Mouse (Mus musculus) ES-Bruce4 (cell line): Measurements from ENCODE around the gene Gucy2g. TPM values are rescaled to one million over a fixed set of nuclear protein-coding genes. Genes with fewer than 3 reads are reported as not detected.

ENCODE experiments used
- H3K27ac ChIP-seq: 2 replicates; pipeline ENCODE4 v1.5.1; 2012; ENCODE audit warnings: low read length, inconsistent platforms; ENCODE audit not compliant: insufficient read depth
- H3K27me3 ChIP-seq: 2 replicates; pipeline ENCODE4 v1.6.1; 2012; ENCODE audit warnings: mild to moderate bottlenecking, low read length, inconsistent platforms; ENCODE audit not compliant: control insufficient read depth, poor library complexity, insufficient read depth, severe bottlenecking
- H3K36me3 ChIP-seq: 2 replicates; pipeline ENCODE4 v1.6.1; 2012; ENCODE audit warnings: inconsistent platforms, mild to moderate bottlenecking, low read length, moderate library complexity; ENCODE audit not compliant: control insufficient read depth, poor library complexity, insufficient read depth, severe bottlenecking
- H3K4me1 ChIP-seq: one replicate; pipeline ENCODE4 v1.8.1; 2011; ENCODE audit warnings: low read length; ENCODE audit not compliant: control insufficient read depth, insufficient read depth
- H3K4me3 ChIP-seq: 2 replicates; pipeline ENCODE4 v1.5.1; 2011; ENCODE audit warnings: low read depth, mild to moderate bottlenecking, low read length
- H3K9ac ChIP-seq: 2 replicates; pipeline ENCODE4 v1.6.1; 2012; ENCODE audit warnings: low read depth, mild to moderate bottlenecking, inconsistent platforms; ENCODE audit not compliant: poor library complexity, severe bottlenecking
- H3K9me3 ChIP-seq: replicated peaks from 2 replicates; pipeline ENCODE4 v1.6.1; 2012; ENCODE audit warnings: mild to moderate bottlenecking, low read length, inconsistent platforms; ENCODE audit not compliant: control insufficient read depth, poor library complexity, insufficient read depth, severe bottlenecking
- CTCF ChIP-seq: IDR thresholded peaks from one replicate; pipeline ENCODE4 v1.8.1; 2011; ENCODE audit warnings: low read depth, low read length
- EP300 ChIP-seq: IDR thresholded peaks from 2 replicates; pipeline ENCODE4 v1.6.1; 2011; ENCODE audit warnings: low read depth, low read length; ENCODE audit not compliant: insufficient read depth
- POLR2A ChIP-seq: IDR thresholded peaks from one replicate; pipeline ENCODE4 v1.8.1; 2011; ENCODE audit warnings: low read length; ENCODE audit not compliant: insufficient read depth
- polyA plus RNA-seq: library from polyadenylated mRNA; stranded (reverse); fragments of >200 nt; gene quantifications from 2 replicates; pipeline ENCODE4 v1.2.4, GENCODE M21; 2011; ENCODE audit warnings: low read depth; ENCODE audit not compliant: missing spikeins, insufficient read depth, insufficient read length

Gene Gucy2g
- polyA plus RNA-seq, 1 experiment = 0.25 TPM

GRCm38 (mm10) chr19:55247563-55247962 is 6.5 kb upstream of the Gucy2g start:
- Histone ChIP-seq H3K27me3 (0 out of 2 replicates have a peak, but pooled peaks cover 2% of the 10 kb centered on the region), H3K4me3 (no peak overlapping the region), H3K27ac (no peak overlapping the region), H3K36me3 (no peaks in the 10 kb centered on the region), H3K9ac (no peak overlapping the region), H3K9me3 (peaks cover 3% of the 10 kb centered on the region), H3K4me1 (no peaks in the 10 kb centered on the region)
- no peak for TF ChIP-seq EP300
- no peak for TF ChIP-seq POLR2A
- TF ChIP-seq CTCF = no peak

- Histone ChIP-seq H3K9ac (no peak overlapping the region), H3K9me3 (no peaks in the 10 kb centered on the region), H3K27me3 (0 out of 2 replicates have a peak, but pooled peaks cover 2% of the 10 kb centered on the region), H3K4me3 (no peak overlapping the region), H3K27ac (no peak overlapping the region), H3K36me3 (no peaks in the 10 kb centered on the region), H3K4me1 (no peaks in the 10 kb centered on the region)
- peak; percentile 35 for TF ChIP-seq CTCF
- no peak for TF ChIP-seq POLR2A
- TF ChIP-seq EP300 = no peak
These were observed 3.8 kb upstream of the Gucy2g start for GRCm38 (mm10) chr19:55244791-55245231.

- H3K9ac ChIP-seq = no peak overlapping the region
- H3K36me3 ChIP-seq = no peaks in the 10 kb centered on the region
- no peak overlapping the region for H3K27ac ChIP-seq
- TF ChIP-seq EP300 (no peak), POLR2A (no peak), CTCF (no peak)
- H3K4me1 ChIP-seq = no peaks in the 10 kb centered on the region
- H3K9me3 ChIP-seq = no peaks in the 10 kb centered on the region
- no peak overlapping the region for H3K4me3 ChIP-seq
- 0 out of 2 replicates have a peak, but pooled peaks cover 2% of the 10 kb centered on the region for H3K27me3 ChIP-seq
These were observed 1.1 kb downstream of the Gucy2g start for GRCm38 (mm10) chr19:55239766-55240426.

- TF ChIP-seq EP300 (no peak), POLR2A (no peak), CTCF (no peak)
- no peaks in the 10 kb centered on the region for H3K4me1 ChIP-seq
- no peaks in the 10 kb centered on the region for H3K36me3 ChIP-seq
- no peaks in the 10 kb centered on the region for H3K9me3 ChIP-seq
- no peak overlapping the region for H3K27ac ChIP-seq
- no peaks in the 10 kb centered on the region for H3K27me3 ChIP-seq
- H3K9ac ChIP-seq = no peak overlapping the region
- H3K4me3 ChIP-seq = no peak overlapping the region
These were observed 4.5 kb downstream of the Gucy2g start for GRCm38 (mm10) chr19:55236564-55236963.

- Histone ChIP-seq H3K4me3 (no peak overlapping the region), H3K36me3 (no peaks in the 10 kb centered on the region), H3K9ac (no peak overlapping the region), H3K27me3 (no peaks in the 10 kb centered on the region), H3K4me1 (no peaks in the 10 kb centered on the region), H3K27ac (no peak overlapping the region), H3K9me3 (no peaks in the 10 kb centered on the region)
- TF ChIP-seq POLR2A (no peak), CTCF (no peak), EP300 (no peak)
These were observed 5.0 kb downstream of the Gucy2g start for GRCm38 (mm10) chr19:55236026-55236425.

GRCm38 (mm10) chr19:55232136-55232535 is 8.9 kb downstream of the Gucy2g start:
- no peak overlapping the region for H3K27ac ChIP-seq
- H3K36me3 ChIP-seq = no peaks in the 10 kb centered on the region
- no peak overlapping the region for H3K4me3 ChIP-seq
- no peaks in the 10 kb centered on the region for H3K9me3 ChIP-seq
- TF ChIP-seq CTCF = no peak
- no peak for TF ChIP-seq POLR2A
- no peak for TF ChIP-seq EP300
- no peaks in the 10 kb centered on the region for H3K27me3 ChIP-seq
- H3K9ac ChIP-seq = no peak overlapping the region
- H3K4me1 ChIP-seq = no peaks in the 10 kb centered on the region
